Mouse (Mus musculus) forebrain, embryonic 11.5 days (tissue): ENCODE measurements at regions not wholly inside any gene's neighbourhood (a gene's known extent, or its start where the extent isn't known, plus 50 kb on each side); places are given as distances from the start of the nearest gene placed in this dataset.

Experiments
- ATAC-seq: fragments of 200-750 bp; cut with Nextera tagmentation; replicated peaks from 2 replicates; pipeline ENCODE4 v1.8.0; 2017; ENCODE audit warnings: moderate TSS enrichment; ENCODE audit not compliant: low FRiP score
- DNase-seq: peaks from one replicate; pipeline ENCODE4 v3.0.0-alpha.2; 2017; ENCODE audit warnings: low spot score
- H3K27ac ChIP-seq: fragments of 300-500 bp; sonication (generic); 2 replicates; pipeline ENCODE4 v1.5.1; 2014; ENCODE audit warnings: low read depth, low read length
- H3K27me3 ChIP-seq: fragments of 300-500 bp; sonication (generic); 2 replicates; pipeline ENCODE4 v1.6.1; 2014; ENCODE audit warnings: mild to moderate bottlenecking, low read length, mixed read lengths; ENCODE audit not compliant: control insufficient read depth, insufficient read depth
- H3K36me3 ChIP-seq: fragments of 300-500 bp; sonication (generic); 2 replicates; pipeline ENCODE4 v1.6.1; 2014; ENCODE audit warnings: mild to moderate bottlenecking, low read length, moderate library complexity, mixed read lengths; ENCODE audit not compliant: control insufficient read depth, insufficient read depth
- H3K4me1 ChIP-seq: fragments of 300-500 bp; sonication (generic); replicated peaks from 2 replicates; pipeline ENCODE4 v1.6.1; 2014; ENCODE audit warnings: low read length, mixed read lengths; ENCODE audit not compliant: control insufficient read depth, insufficient read depth
- H3K4me2 ChIP-seq: fragments of 300-500 bp; sonication (generic); 2 replicates; pipeline ENCODE4 v1.6.1; 2014; ENCODE audit warnings: low read depth, mild to moderate bottlenecking, low read length, moderate library complexity, mixed read lengths; ENCODE audit not compliant: severe bottlenecking
- H3K4me3 ChIP-seq: fragments of 300-500 bp; sonication (generic); 2 replicates; pipeline ENCODE4 v1.5.1; 2014; ENCODE audit warnings: low read depth, low read length
- H3K9ac ChIP-seq: fragments of 300-500 bp; sonication (generic); 2 replicates; pipeline ENCODE4 v1.6.1; 2014; ENCODE audit warnings: low read length
- H3K9me3 ChIP-seq: fragments of 300-500 bp; sonication (generic); 2 replicates; pipeline ENCODE4 v1.6.1; 2016; ENCODE audit warnings: low read length, mixed read lengths; ENCODE audit not compliant: control insufficient read depth
- WGBS: fragments of 180-500 bp; shearing (Covaris S2); extraction: QIAGEN DNeasy Blood & Tissue Kit; methylation state at CpG from one replicate; pipeline ENCODE4 v1.1.7; 2014; 5-methylcytosine and 5-hydroxymethylcytosine counted together

DNA sequence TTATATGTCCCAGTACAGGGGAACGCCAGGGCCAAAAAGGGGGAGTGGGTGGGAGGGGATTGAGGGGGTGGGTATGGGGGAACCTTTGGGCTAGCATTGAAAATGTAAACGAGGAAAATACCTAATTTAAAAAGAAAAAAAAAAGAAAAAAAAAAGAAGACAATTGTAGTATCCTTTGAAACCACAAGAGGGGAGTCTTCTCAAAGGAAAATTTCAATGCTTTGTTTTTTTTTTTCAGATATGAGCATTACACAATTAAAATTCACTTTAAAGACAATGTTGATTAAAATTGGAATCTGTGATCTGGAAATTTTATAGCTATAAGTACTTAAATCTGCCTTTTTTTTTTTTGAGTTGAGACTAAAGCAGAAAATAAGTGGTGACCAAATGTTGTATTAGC is 255.8 kb upstream of the Tecrl start:
- Histone ChIP-seq H3K4me1 (no peaks in the 10 kb centered on the region), H3K4me3 (no peak overlapping the region), H3K9ac (no peak overlapping the region), H3K9me3 (no peaks in the 10 kb centered on the region), H3K27ac (no peak overlapping the region), H3K4me2 (no peak overlapping the region), H3K36me3 (no peaks in the 10 kb centered on the region), H3K27me3 (no peaks in the 10 kb centered on the region)
- DNase-seq = no peak
- ATAC-seq = no peak
- 35% methylated on average over 2 of the region's 2 CpGs for WGBS

DNA sequence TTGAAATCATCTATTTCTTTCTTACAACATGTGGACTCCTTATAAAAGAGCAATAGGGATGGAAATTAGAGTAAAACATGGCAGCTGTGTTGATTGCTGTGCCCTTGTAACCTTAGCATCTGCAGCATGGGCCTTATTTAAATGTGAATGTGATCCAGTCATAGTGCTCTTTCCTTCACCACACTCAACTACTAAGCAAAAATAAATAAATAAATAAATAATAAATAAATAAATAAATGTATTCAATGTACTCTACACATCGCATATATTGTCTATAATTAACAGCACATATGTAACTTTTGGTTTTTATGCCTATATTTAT is 238.3 kb upstream of the Tecrl start:
- Histone ChIP-seq H3K4me2 (no peak overlapping the region), H3K4me3 (no peak overlapping the region), H3K36me3 (no peaks in the 10 kb centered on the region), H3K4me1 (no peaks in the 10 kb centered on the region), H3K27me3 (no peaks in the 10 kb centered on the region), H3K9me3 (no peaks in the 10 kb centered on the region), H3K27ac (no peak overlapping the region), H3K9ac (no peak overlapping the region)
- peak; percentile 66; the same call in 1 of the 2 replicates for ATAC-seq
- DNase-seq = no peak
- 92% methylated on average over 1 of the region's 1 CpGs for WGBS

DNA sequence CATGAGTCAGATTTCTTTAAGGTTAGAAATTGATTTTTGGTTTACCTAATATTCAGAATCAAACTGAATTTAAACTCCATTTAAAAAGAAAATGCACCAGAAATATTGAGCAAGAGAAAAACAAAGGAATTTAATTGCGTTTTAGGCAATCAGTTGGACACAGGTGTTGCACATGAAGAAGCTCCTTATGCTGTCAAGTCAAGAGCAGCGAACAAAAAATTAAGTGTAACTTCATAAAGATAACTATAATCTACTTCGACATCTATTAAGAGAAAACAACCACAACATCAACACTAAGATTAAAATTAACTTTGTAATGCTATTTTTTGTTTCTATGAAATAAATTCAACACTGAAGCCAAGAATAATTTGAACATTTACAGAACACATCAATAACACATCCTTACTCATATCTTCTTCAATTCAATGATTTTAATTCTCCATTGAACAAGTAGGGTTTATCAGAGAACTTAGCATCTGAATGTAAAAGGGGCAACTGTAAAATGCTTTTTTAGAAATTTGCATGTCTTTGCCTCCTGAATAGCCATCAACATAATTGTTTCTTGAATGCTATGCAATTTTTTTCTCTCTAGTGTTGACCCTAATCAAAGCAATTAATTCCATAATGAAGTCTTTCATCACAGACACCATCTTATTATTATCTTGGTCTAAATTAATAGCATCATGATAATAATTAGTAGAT is 237.7 kb upstream of the Tecrl start:
- WGBS = 93% methylated on average over 3 of the region's 3 CpGs
- H3K4me1 ChIP-seq = no peaks in the 10 kb centered on the region
- no peak overlapping the region for H3K27ac ChIP-seq
- H3K36me3 ChIP-seq = no peaks in the 10 kb centered on the region
- H3K9ac ChIP-seq = no peak overlapping the region
- no peaks in the 10 kb centered on the region for H3K27me3 ChIP-seq
- H3K4me3 ChIP-seq = no peak overlapping the region
- ATAC-seq (no peak; the same call in none of the 2 replicates), DNase-seq (no peak)
- H3K4me2 ChIP-seq = no peak overlapping the region
- H3K9me3 ChIP-seq = no peaks in the 10 kb centered on the region
